ENCODE assay signal across 16 mouse cellular contexts in the genomic region with DNA sequence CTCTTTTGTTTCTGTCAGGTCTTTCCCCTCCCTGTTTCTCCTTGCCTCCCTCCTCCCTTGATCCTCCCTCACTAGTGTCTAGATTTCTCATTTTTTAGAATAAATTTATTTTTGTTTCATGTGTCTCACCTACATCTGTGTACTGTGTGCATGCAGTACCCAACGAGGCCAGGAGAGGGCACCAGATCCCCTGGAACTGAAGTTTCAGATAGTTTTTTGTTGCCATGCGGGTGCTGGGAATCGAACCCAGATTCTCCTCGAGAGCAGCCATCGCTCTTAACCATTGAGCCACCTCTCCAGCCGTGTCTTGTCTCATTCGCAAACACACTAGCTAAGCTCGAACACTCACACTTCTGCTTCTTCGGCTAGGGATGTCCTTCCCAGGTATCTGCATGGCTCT. TPM values are rescaled to one million over a fixed set of nuclear protein-coding genes. Genes with fewer than 3 reads are reported as not detected.
A peak's percentile ranks its signal among the peaks of the same experiment; 100 is the strongest.
DNase-seq lines count a peak whose midpoint lies in the region; ATAC-seq and TF ChIP-seq lines count a peak whose summit lies in the region.
"Had no signal": no experiment of that assay in that cellular context is flagged by ENCODE, and none has a peak within 500 bp of the region (broad histone marks: within the 10 kb centered on the region; RNA-seq: fewer than 3 reads in every experiment).

No protein-coding gene starts in this region.

- H3K27ac ChIP-seq in forebrain, postnatal 0 days (ENCODE audit: low read depth, low read length), result no peak overlapping the region
- no peak overlapping the region for H3K27ac ChIP-seq in forebrain, embryonic 16.5 days (ENCODE audit: low read length)
- H3K27ac ChIP-seq in liver, adult 2 months (replicated peaks; ENCODE audit: insufficient read depth, low read depth, low read length), result no peak overlapping the region
- no peak overlapping the region for H3K27ac ChIP-seq in CH12.LX (ENCODE audit: insufficient read depth, low read depth)
- H3K27ac ChIP-seq: embryonic facial prominence, embryonic 13.5 days; forebrain, embryonic 10.5 days; limb, embryonic 12.5 days had no signal

- dilution Hi-C loops in CH12.LX (cut with MboI; ENCODE audit: extremely low pct_ligation_motif_present, extremely low pct_unique_long_range_greater_than_20kb, low sequenced_read_pairs), result no loop called here

- no peak for TF ChIP-seq EP300 in CH12.LX (IDR thresholded peaks at IDR 0.05; ENCODE audit: low read length)

- peak; percentile 46 for TF ChIP-seq CTCF in forebrain, postnatal 0 days (IDR thresholded peaks at IDR 0.05; ENCODE audit: low read depth)
- TF ChIP-seq CTCF in liver, adult 2 months (IDR thresholded peaks at IDR 0.05; ENCODE audit: low read depth, low read length), result peak; percentile 37; the same call in 1 of the 2 replicates
- peak; percentile 42 to 52; a peak in 3 of 4 replicates for TF ChIP-seq CTCF in CH12.LX (conservative IDR thresholded peaks at IDR 0.05 in 1 of 2, IDR thresholded peaks at IDR 0.05 in 1 of 2; ENCODE audit: low read depth in 2 of 2, low read length in 2 of 2)

- no peak overlapping the region for H3K4me3 ChIP-seq in forebrain, postnatal 0 days (ENCODE audit: low read depth, low read length)
- no peak overlapping the region for H3K4me3 ChIP-seq in forebrain, embryonic 16.5 days (replicated peaks; ENCODE audit: low read length)
- no peak overlapping the region for H3K4me3 ChIP-seq in liver, adult 2 months (ENCODE audit: insufficient read depth, low read depth, low read length)
- H3K4me3 ChIP-seq in CH12.LX (replicated peaks in 1 of 3; ENCODE audit: low read depth in 2 of 3, low read length in 2 of 3, poor library complexity in 1 of 3), result no peak overlapping the region
- H3K4me3 ChIP-seq: embryonic facial prominence, embryonic 13.5 days; forebrain, embryonic 10.5 days; limb, embryonic 12.5 days; myocyte had no signal

- no peaks in the 10 kb centered on the region for H3K27me3 ChIP-seq in forebrain, postnatal 0 days (ENCODE audit: insufficient read depth, low read length)
- no peaks in the 10 kb centered on the region for H3K27me3 ChIP-seq in forebrain, embryonic 16.5 days (replicated peaks; ENCODE audit: control insufficient read depth, insufficient read depth, low read length)
- no peaks in the 10 kb centered on the region for H3K27me3 ChIP-seq in liver, adult 2 months (ENCODE audit: control insufficient read depth, insufficient read depth, low read length)
- H3K27me3 ChIP-seq in CH12.LX (replicated peaks), result no peaks in the 10 kb centered on the region
- H3K27me3 ChIP-seq: embryonic facial prominence, embryonic 13.5 days had no signal

- 94% methylated on average over 9 of the region's 9 CpGs for WGBS in forebrain, postnatal 0 days
- WGBS in forebrain, embryonic 16.5 days, result 95% methylated on average over 9 of the region's 9 CpGs
- 91% methylated on average over 9 of the region's 9 CpGs for WGBS in liver, adult 2 months

- intact Hi-C loops in gastrocnemius, postnatal 14 days (cut with DNase I; ENCODE audit: low total_unique reads), result no loop called here

- no peaks in the 10 kb centered on the region for H3K79me2 ChIP-seq in liver, adult 2 months (ENCODE audit: control insufficient read depth, insufficient read depth, low read length)
- no peaks in the 10 kb centered on the region for H3K79me2 ChIP-seq in CH12.LX (replicated peaks; ENCODE audit: control insufficient read depth, extremely low read depth, insufficient read depth, poor library complexity, severe bottlenecking)

- no peak overlapping the region for H3K4me2 ChIP-seq in forebrain, postnatal 0 days (ENCODE audit: low read depth)
- no peak overlapping the region for H3K4me2 ChIP-seq in forebrain, embryonic 16.5 days (ENCODE audit: low read length)
- H3K4me2 ChIP-seq in CH12.LX (ENCODE audit: insufficient read depth, low read depth, poor library complexity, severe bottlenecking), result no peak overlapping the region
- H3K4me2 ChIP-seq: embryonic facial prominence, embryonic 13.5 days; limb, embryonic 12.5 days had no signal

- ATAC-seq in forebrain, postnatal 0 days, result no peak
- ATAC-seq in forebrain, embryonic 16.5 days, result no peak
- ATAC-seq: inflammation-experienced regulatory T-cells, adult 6 months had no signal

- in situ Hi-C loops in CH12.LX (cut with MboI; ENCODE audit: low pct_ligation_motif_present, low pct_unique_long_range_greater_than_20kb, low sequenced_read_pairs), result no loop called here

- H3K36me3 ChIP-seq in forebrain, postnatal 0 days (ENCODE audit: insufficient read depth), result no peaks in the 10 kb centered on the region
- no peaks in the 10 kb centered on the region for H3K36me3 ChIP-seq in forebrain, embryonic 16.5 days (ENCODE audit: control insufficient read depth, insufficient read depth)
- no peaks in the 10 kb centered on the region for H3K36me3 ChIP-seq in liver, adult 2 months (ENCODE audit: control insufficient read depth, insufficient read depth, low read length)
- H3K36me3 ChIP-seq in CH12.LX (replicated peaks in 1 of 2; ENCODE audit: control insufficient read depth in 1 of 2, insufficient read depth in 1 of 2, low read length in 1 of 2), result no peaks in the 10 kb centered on the region
- H3K36me3 ChIP-seq: embryonic facial prominence, embryonic 13.5 days; forebrain, embryonic 10.5 days; limb, embryonic 12.5 days had no signal

- TF ChIP-seq RAD21 in CH12.LX (IDR thresholded peaks at IDR 0.05; ENCODE audit: low read depth, low read length), result peak; percentile 45

- no peaks in the 10 kb centered on the region for H3K4me1 ChIP-seq in forebrain, postnatal 0 days (ENCODE audit: insufficient read depth)
- H3K4me1 ChIP-seq in forebrain, embryonic 16.5 days (replicated peaks; ENCODE audit: control insufficient read depth, insufficient read depth, low read length), result peaks cover 5% of the 10 kb centered on the region
- peaks cover 2% of the 10 kb centered on the region; the same call in 1 of the 2 replicates for H3K4me1 ChIP-seq in liver, adult 2 months (ENCODE audit: control insufficient read depth, insufficient read depth, low read length)
- H3K4me1 ChIP-seq in CH12.LX (ENCODE audit: control insufficient read depth in 1 of 2, insufficient read depth in 2 of 2), result peaks cover 0 to 6% of the 10 kb centered on the region in 2 experiments; a peak in 1 of 4 replicates
- H3K4me1 ChIP-seq: limb, embryonic 12.5 days had no signal

- no peak overlapping the region for H3K9ac ChIP-seq in forebrain, postnatal 0 days
- H3K9ac ChIP-seq in forebrain, embryonic 16.5 days (replicated peaks; ENCODE audit: low read depth, low read length), result no peak overlapping the region
- H3K9ac ChIP-seq in liver, adult 2 months (ENCODE audit: low read depth, low read length), result no peak overlapping the region
- no peak overlapping the region for H3K9ac ChIP-seq in CH12.LX (ENCODE audit: insufficient read depth, low read depth)
- H3K9ac ChIP-seq: embryonic facial prominence, embryonic 13.5 days; limb, embryonic 12.5 days had no signal

- H3K9me3 ChIP-seq in forebrain, postnatal 0 days (ENCODE audit: low read length), result no peaks in the 10 kb centered on the region
- no peaks in the 10 kb centered on the region; the same call in 1 of the 2 replicates for H3K9me3 ChIP-seq in forebrain, embryonic 16.5 days (ENCODE audit: control insufficient read depth, low read length)
- peaks cover 9% of the 10 kb centered on the region for H3K9me3 ChIP-seq in CH12.LX (replicated peaks; ENCODE audit: low read length)
- H3K9me3 ChIP-seq: embryonic facial prominence, embryonic 13.5 days had no signal

- TF ChIP-seq POLR2A in liver, adult 2 months (IDR thresholded peaks at IDR 0.05; ENCODE audit: extremely low read depth, insufficient read depth, low read length), result no peak
- no peak for TF ChIP-seq POLR2A in CH12.LX (IDR thresholded peaks at IDR 0.05; ENCODE audit: low read depth, low read length)

- DNase-seq in forebrain, postnatal 0 days, result no peak
- DNase-seq in liver, adult 2 months (ENCODE audit: extremely low read depth, low read depth, low spot score), result no peak
- DNase-seq in liver (no peak), CH12.LX (ENCODE audit: extremely low read depth) (no peak), ZHBTc4 (ENCODE audit: low read depth, low spot score) (peak; percentile 37)
- no peak for DNase-seq in right cerebral cortex, postnatal 25 days
- DNase-seq in gastrocnemius, postnatal 14 days, result no peak
- DNase-seq: heart, adult 18-20 months; kidney, postnatal 36 days; right cerebral cortex, postnatal 14 days had no signal

TF ChIP-seq in CH12.LX, 34 proteins besides CTCF, POLR2A, EP300 and RAD21:
- TF ChIP-seq SMC3 (IDR thresholded peaks at IDR 0.05; ENCODE audit: low read depth, low read length) (peak; percentile 38), NELFE (IDR thresholded peaks at IDR 0.05; ENCODE audit: low read depth, low read length) (no peak), ETS1 (conservative IDR thresholded peaks at IDR 0.05; ENCODE audit: low read depth, low read length) (no peak), MAX (IDR thresholded peaks at IDR 0.05; ENCODE audit: low read length) (no peak), E2F4 (IDR thresholded peaks at IDR 0.05; ENCODE audit: insufficient replicate concordance, low read depth, low read length) (no peak), USF2 (conservative IDR thresholded peaks at IDR 0.05; ENCODE audit: low read depth, low read length) (no peak), SIN3A (IDR thresholded peaks at IDR 0.05; ENCODE audit: low read length) (no peak)
TF ChIP-seq in CH12.LX: peak in this region for 1.

RNA-seq across cellular contexts. Expression of a gene that starts 26.5 kb away (rescaled TPM):
- 30.5 and 34.9 TPM in 2 replicates for total RNA-seq in forebrain, postnatal 0 days (2014; rRNA removed)
- polyA plus RNA-seq in forebrain, postnatal 0 days (2015; fragmentation: Nextera tagmentation; extraction: Ambion mirVana), result 50.5 and 51.5 TPM in 2 replicates
- 68.3 and 80.2 TPM in 2 replicates for polyA plus RNA-seq in forebrain, embryonic 16.5 days (2015; fragmentation: Nextera tagmentation; extraction: Ambion mirVana)
- total RNA-seq in liver, adult 2 months (2014; rRNA removed), result 5.4 and 6.3 TPM in 2 replicates
- 1.7 and 1.8 TPM in 2 replicates for polyA plus RNA-seq in liver, adult 2 months (2012; rRNA removed)
- total RNA-seq in CH12.LX (2012; rRNA removed), result 51.2 and 55.2 TPM in 2 replicates
- 124 and 138 TPM in 2 replicates for total RNA-seq in CH12.LX (2014; rRNA removed)
- polyA plus RNA-seq in CH12.LX (2012; ENCODE audit: insufficient read length, low read depth), result 69.1 and 70.4 TPM in 2 replicates
- total RNA-seq in gastrocnemius, postnatal 14 days (2021), result 1 to 10 TPM; 5.2 to 6.1 TPM
